Mouse (Mus musculus) ES-Bruce4 (cell line): ENCODE results near the gene Lce3a. TPM values are rescaled to one million over a fixed set of nuclear protein-coding genes. Genes with fewer than 3 reads are reported as not detected.

Experiments
- H3K27ac ChIP-seq: 2 replicates; pipeline ENCODE4 v1.5.1; 2012; ENCODE audit warnings: low read length, inconsistent platforms; ENCODE audit not compliant: insufficient read depth
- H3K27me3 ChIP-seq: 2 replicates; pipeline ENCODE4 v1.6.1; 2012; ENCODE audit warnings: mild to moderate bottlenecking, low read length, inconsistent platforms; ENCODE audit not compliant: control insufficient read depth, poor library complexity, insufficient read depth, severe bottlenecking
- H3K36me3 ChIP-seq: 2 replicates; pipeline ENCODE4 v1.6.1; 2012; ENCODE audit warnings: inconsistent platforms, mild to moderate bottlenecking, low read length, moderate library complexity; ENCODE audit not compliant: control insufficient read depth, poor library complexity, insufficient read depth, severe bottlenecking
- H3K4me1 ChIP-seq: one replicate; pipeline ENCODE4 v1.8.1; 2011; ENCODE audit warnings: low read length; ENCODE audit not compliant: control insufficient read depth, insufficient read depth
- H3K4me3 ChIP-seq: 2 replicates; pipeline ENCODE4 v1.5.1; 2011; ENCODE audit warnings: low read depth, mild to moderate bottlenecking, low read length
- H3K9ac ChIP-seq: 2 replicates; pipeline ENCODE4 v1.6.1; 2012; ENCODE audit warnings: low read depth, mild to moderate bottlenecking, inconsistent platforms; ENCODE audit not compliant: poor library complexity, severe bottlenecking
- H3K9me3 ChIP-seq: replicated peaks from 2 replicates; pipeline ENCODE4 v1.6.1; 2012; ENCODE audit warnings: mild to moderate bottlenecking, low read length, inconsistent platforms; ENCODE audit not compliant: control insufficient read depth, poor library complexity, insufficient read depth, severe bottlenecking
- CTCF ChIP-seq: IDR thresholded peaks from one replicate; pipeline ENCODE4 v1.8.1; 2011; ENCODE audit warnings: low read depth, low read length
- EP300 ChIP-seq: IDR thresholded peaks from 2 replicates; pipeline ENCODE4 v1.6.1; 2011; ENCODE audit warnings: low read depth, low read length; ENCODE audit not compliant: insufficient read depth
- POLR2A ChIP-seq: IDR thresholded peaks from one replicate; pipeline ENCODE4 v1.8.1; 2011; ENCODE audit warnings: low read length; ENCODE audit not compliant: insufficient read depth
- polyA plus RNA-seq: library from polyadenylated mRNA; stranded (reverse); fragments of >200 nt; gene quantifications from 2 replicates; pipeline ENCODE4 v1.2.4, GENCODE M21; 2011; ENCODE audit warnings: low read depth; ENCODE audit not compliant: missing spikeins, insufficient read depth, insufficient read length

Lce3a gene
- polyA plus RNA-seq, 1 experiment, result not detected

GRCm38 (mm10) chr3:92907571-92907970, 18.5 kb downstream of the Lce3a start:
- Histone ChIP-seq H3K9me3 (no peaks in the 10 kb centered on the region), H3K27me3 (no peaks in the 10 kb centered on the region), H3K36me3 (no peaks in the 10 kb centered on the region), H3K4me1 (no peaks in the 10 kb centered on the region), H3K27ac (no peak overlapping the region), H3K4me3 (no peak overlapping the region), H3K9ac (no peak overlapping the region)
- TF ChIP-seq CTCF (peak; percentile 41), POLR2A (no peak)

- Histone ChIP-seq H3K36me3 (no peaks in the 10 kb centered on the region), H3K27ac (no peak overlapping the region), H3K4me1 (no peaks in the 10 kb centered on the region), H3K27me3 (no peaks in the 10 kb centered on the region), H3K9me3 (no peaks in the 10 kb centered on the region), H3K9ac (no peak overlapping the region), H3K4me3 (no peak overlapping the region)
- TF ChIP-seq POLR2A (no peak), EP300 (no peak), CTCF (no peak)
These were observed 20.8 kb downstream of the Lce3a start for GRCm38 (mm10) chr3:92905182-92905581.

- TF ChIP-seq POLR2A (no peak), EP300 (no peak), CTCF (peak; percentile 20)
- no peak overlapping the region for H3K9ac ChIP-seq
- no peaks in the 10 kb centered on the region for H3K36me3 ChIP-seq
- no peak overlapping the region for H3K4me3 ChIP-seq
- H3K27ac ChIP-seq, result no peak overlapping the region
- no peaks in the 10 kb centered on the region for H3K27me3 ChIP-seq
- no peaks in the 10 kb centered on the region for H3K4me1 ChIP-seq
- H3K9me3 ChIP-seq, result no peaks in the 10 kb centered on the region
These were observed 22.4 kb downstream of the Lce3a start for GRCm38 (mm10) chr3:92903640-92904039.

GRCm38 (mm10) chr3:92902992-92903391, 23.0 kb downstream of the Lce3a start:
- Histone ChIP-seq H3K36me3 (no peaks in the 10 kb centered on the region), H3K4me1 (no peaks in the 10 kb centered on the region), H3K9ac (no peak overlapping the region), H3K9me3 (no peaks in the 10 kb centered on the region), H3K4me3 (no peak overlapping the region), H3K27ac (no peak overlapping the region), H3K27me3 (no peaks in the 10 kb centered on the region)
- TF ChIP-seq POLR2A (no peak), EP300 (no peak), CTCF (peak; percentile 62)

- Histone ChIP-seq H3K9me3 (no peaks in the 10 kb centered on the region), H3K36me3 (no peaks in the 10 kb centered on the region), H3K27me3 (no peaks in the 10 kb centered on the region), H3K4me3 (no peak overlapping the region), H3K27ac (no peak overlapping the region), H3K4me1 (no peaks in the 10 kb centered on the region), H3K9ac (no peak overlapping the region)
- TF ChIP-seq EP300 (no peak), POLR2A (no peak), CTCF (no peak)
These were observed 31.5 kb downstream of the Lce3a start for GRCm38 (mm10) chr3:92894489-92894888.

GRCm38 (mm10) chr3:92894063-92894462, 32.0 kb downstream of the Lce3a start:
- H3K27me3 ChIP-seq, result no peaks in the 10 kb centered on the region
- TF ChIP-seq POLR2A (no peak), EP300 (no peak), CTCF (no peak)

More at GRCm38 (mm10) chr3:92894063-92894462, 32.0 kb downstream of the Lce3a start:
- Histone ChIP-seq H3K9ac (no peak overlapping the region), H3K9me3 (no peaks in the 10 kb centered on the region), H3K4me1 (no peaks in the 10 kb centered on the region), H3K36me3 (no peaks in the 10 kb centered on the region), H3K4me3 (no peak overlapping the region), H3K27ac (no peak overlapping the region)

Other genes starting within 250 kb of the Lce3a start
- gene Lce1c, start 247.0 kb downstream of the Lce3a start, polyA plus RNA-seq, result not detected in 2 replicates
- not detected in 2 replicates for gene Lce1d, start 239.0 kb downstream of the Lce3a start, polyA plus RNA-seq
- gene Lce1e, start 217.2 kb downstream of the Lce3a start, polyA plus RNA-seq, result not detected in 2 replicates
- gene Lce1f, start 205.9 kb downstream of the Lce3a start, polyA plus RNA-seq, result not detected in 2 replicates
- gene Gm38119, start 187.1 kb downstream of the Lce3a start, polyA plus RNA-seq, result not detected in 2 replicates
- not detected in 2 replicates for gene Lce1g, start 173.9 kb downstream of the Lce3a start, polyA plus RNA-seq
- gene Lce1h, start 161.2 kb downstream of the Lce3a start, polyA plus RNA-seq, result not detected in 2 replicates
- gene Lce1i, start 147.3 kb downstream of the Lce3a start, polyA plus RNA-seq, result not detected in 2 replicates
- not detected in 2 replicates for gene Lce1j, start 135.7 kb downstream of the Lce3a start, polyA plus RNA-seq
- not detected in 2 replicates for gene Lce1k, start 118.3 kb downstream of the Lce3a start, polyA plus RNA-seq
- gene Kprp, start 99.0 kb downstream of the Lce3a start, polyA plus RNA-seq, result not detected in 2 replicates
- gene Lce1l, start 74.9 kb downstream of the Lce3a start, polyA plus RNA-seq, result not detected in 2 replicates
- not detected in 2 replicates for gene 2310050C09Rik, start 56.0 kb downstream of the Lce3a start, polyA plus RNA-seq
- not detected in 2 replicates for gene Lce3b, start 6.7 kb upstream of the Lce3a start, polyA plus RNA-seq
- gene Lce3c, start 18.3 kb upstream of the Lce3a start, polyA plus RNA-seq, result not detected in 2 replicates
- gene Lce3d, start 31.2 kb upstream of the Lce3a start, polyA plus RNA-seq, result not detected in 2 replicates
- not detected in 2 replicates for gene Lce3e, start 40.8 kb upstream of the Lce3a start, polyA plus RNA-seq
- not detected in 2 replicates for gene Lce3f, start 66.0 kb upstream of the Lce3a start, polyA plus RNA-seq
- gene Crct1, start 89.5 kb upstream of the Lce3a start, polyA plus RNA-seq, result not detected in 2 replicates
- not detected in 2 replicates for gene Lce1m, start 92.8 kb upstream of the Lce3a start, polyA plus RNA-seq
- gene Gm4858, start 142.6 kb upstream of the Lce3a start, polyA plus RNA-seq, result not detected in 2 replicates
- gene Crnn, start 218.6 kb upstream of the Lce3a start, polyA plus RNA-seq, result not detected in 2 replicates